Mouse (Mus musculus): ENCODE measurements at regions not wholly inside any gene's neighbourhood (a gene's known extent, or its start where the extent isn't known, plus 50 kb on each side); places are given as distances from the start of the nearest gene placed in this dataset.
A peak's percentile ranks its signal among the peaks of the same experiment; 100 is the strongest.

- WGBS = 27% methylated on average over 10 of the region's 10 CpGs
- ATAC-seq (replicated peaks; ENCODE audit: low FRiP score, low TSS enrichment, low read depth) = no peak
- H3K4me1 ChIP-seq (replicated peaks; ENCODE audit: control insufficient read depth, insufficient read depth, low read length) = peaks cover 24% of the 10 kb centered on the region
These were observed 151.1 kb upstream of the Irf2bp2 start for GRCm38 (mm10) chr8:126744747-126745382.

GRCm38 (mm10) chr8:126743296-126743695 is 149.5 kb upstream of the Irf2bp2 start:
- Histone ChIP-seq H3K4me3 (ENCODE audit: low read depth, low read length) (no peak overlapping the region), H3K4me2 (ENCODE audit: low read length) (no peak overlapping the region), H3K9me3 (ENCODE audit: control insufficient read depth, low read length) (no peaks in the 10 kb centered on the region), H3K27ac (ENCODE audit: low read depth) (peak overlapping the region; percentile 47), H3K27me3 (replicated peaks; ENCODE audit: control insufficient read depth, insufficient read depth, low read length) (no peaks in the 10 kb centered on the region), H3K4me1 (replicated peaks; ENCODE audit: control insufficient read depth, insufficient read depth, low read length) (peaks cover 24% of the 10 kb centered on the region), H3K9ac (ENCODE audit: low read length) (no peak overlapping the region), H3K36me3 (ENCODE audit: control insufficient read depth, insufficient read depth, low read length) (no peaks in the 10 kb centered on the region)
- DNase-seq (ENCODE audit: low spot score) (no peak), ATAC-seq (replicated peaks; ENCODE audit: low FRiP score, low TSS enrichment, low read depth) (no peak)
- 37% methylated on average over 9 of the region's 9 CpGs for WGBS

More at GRCm38 (mm10) chr8:126744747-126745382, 151.1 kb upstream of the Irf2bp2 start:
- Histone ChIP-seq H3K9me3 (ENCODE audit: control insufficient read depth, low read length) (no peaks in the 10 kb centered on the region), H3K27me3 (replicated peaks; ENCODE audit: control insufficient read depth, insufficient read depth, low read length) (no peaks in the 10 kb centered on the region), H3K4me3 (ENCODE audit: low read depth, low read length) (no peak overlapping the region), H3K27ac (ENCODE audit: low read depth) (peak overlapping the region; percentile 66; the same call in 1 of the 2 replicates), H3K4me2 (ENCODE audit: low read length) (no peak overlapping the region), H3K36me3 (ENCODE audit: control insufficient read depth, insufficient read depth, low read length) (no peaks in the 10 kb centered on the region), H3K9ac (ENCODE audit: low read length) (no peak overlapping the region)
- DNase-seq (ENCODE audit: low spot score) = no peak

GRCm38 (mm10) chr8:126742081-126742480 is 148.3 kb upstream of the Irf2bp2 start:
- Histone ChIP-seq H3K4me3 (ENCODE audit: low read depth, low read length) (no peak overlapping the region), H3K27me3 (replicated peaks; ENCODE audit: control insufficient read depth, insufficient read depth, low read length) (no peaks in the 10 kb centered on the region), H3K27ac (ENCODE audit: low read depth) (no peak overlapping the region), H3K4me1 (replicated peaks; ENCODE audit: control insufficient read depth, insufficient read depth, low read length) (peaks cover 31% of the 10 kb centered on the region), H3K36me3 (ENCODE audit: control insufficient read depth, insufficient read depth, low read length) (no peaks in the 10 kb centered on the region), H3K9me3 (ENCODE audit: control insufficient read depth, low read length) (no peaks in the 10 kb centered on the region), H3K9ac (ENCODE audit: low read length) (no peak overlapping the region), H3K4me2 (ENCODE audit: low read length) (no peak overlapping the region)
- ATAC-seq (replicated peaks; ENCODE audit: low FRiP score, low TSS enrichment, low read depth) (no peak), DNase-seq (ENCODE audit: low spot score) (no peak)
- WGBS = 82% methylated on average over 3 of the region's 3 CpGs

GRCm38 (mm10) chr8:126741031-126741430 is 147.2 kb upstream of the Irf2bp2 start:
- H3K36me3 ChIP-seq (ENCODE audit: control insufficient read depth, insufficient read depth, low read length) = no peaks in the 10 kb centered on the region
- H3K9ac ChIP-seq (ENCODE audit: low read length) = no peak overlapping the region
- H3K27me3 ChIP-seq (replicated peaks; ENCODE audit: control insufficient read depth, insufficient read depth, low read length) = no peaks in the 10 kb centered on the region
- peaks cover 34% of the 10 kb centered on the region for H3K4me1 ChIP-seq (replicated peaks; ENCODE audit: control insufficient read depth, insufficient read depth, low read length)
- H3K4me3 ChIP-seq (ENCODE audit: low read depth, low read length) = no peak overlapping the region
- 77% methylated on average over 3 of the region's 3 CpGs for WGBS
- DNase-seq (ENCODE audit: low spot score) (no peak), ATAC-seq (replicated peaks; ENCODE audit: low FRiP score, low TSS enrichment, low read depth) (no peak)
- no peak overlapping the region for H3K4me2 ChIP-seq (ENCODE audit: low read length)
- no peak overlapping the region for H3K27ac ChIP-seq (ENCODE audit: low read depth)
- H3K9me3 ChIP-seq (ENCODE audit: control insufficient read depth, low read length) = no peaks in the 10 kb centered on the region

- Histone ChIP-seq H3K9me3 (ENCODE audit: control insufficient read depth, low read length) (no peaks in the 10 kb centered on the region), H3K4me1 (replicated peaks; ENCODE audit: control insufficient read depth, insufficient read depth, low read length) (peaks cover 35% of the 10 kb centered on the region), H3K36me3 (ENCODE audit: control insufficient read depth, insufficient read depth, low read length) (no peaks in the 10 kb centered on the region), H3K27ac (ENCODE audit: low read depth) (peak overlapping the region; percentile 48), H3K4me2 (ENCODE audit: low read length) (no peak overlapping the region), H3K4me3 (ENCODE audit: low read depth, low read length) (no peak overlapping the region), H3K9ac (ENCODE audit: low read length) (no peak overlapping the region), H3K27me3 (replicated peaks; ENCODE audit: control insufficient read depth, insufficient read depth, low read length) (no peaks in the 10 kb centered on the region)
- no peak for DNase-seq (ENCODE audit: low spot score)
- WGBS = 66% methylated on average over 10 of the region's 10 CpGs
- ATAC-seq (replicated peaks; ENCODE audit: low FRiP score, low TSS enrichment, low read depth) = no peak
These were observed 146.0 kb upstream of the Irf2bp2 start for GRCm38 (mm10) chr8:126739768-126740167.

GRCm38 (mm10) chr8:126737032-126737431 is 143.2 kb upstream of the Irf2bp2 start:
- Histone ChIP-seq H3K4me3 (ENCODE audit: low read depth, low read length) (no peak overlapping the region), H3K4me2 (ENCODE audit: low read length) (no peak overlapping the region), H3K9me3 (ENCODE audit: control insufficient read depth, low read length) (no peaks in the 10 kb centered on the region), H3K9ac (ENCODE audit: low read length) (0 out of 2 replicates have a peak overlapping the region, but pooled peaks have one; percentile 2), H3K27ac (ENCODE audit: low read depth) (peak overlapping the region; percentile 93), H3K36me3 (ENCODE audit: control insufficient read depth, insufficient read depth, low read length) (no peaks in the 10 kb centered on the region), H3K27me3 (replicated peaks; ENCODE audit: control insufficient read depth, insufficient read depth, low read length) (no peaks in the 10 kb centered on the region), H3K4me1 (replicated peaks; ENCODE audit: control insufficient read depth, insufficient read depth, low read length) (peaks cover 41% of the 10 kb centered on the region)
- no peak for DNase-seq (ENCODE audit: low spot score)
- no peak; the same call in 1 of the 2 replicates for ATAC-seq (replicated peaks; ENCODE audit: low FRiP score, low TSS enrichment, low read depth)
- WGBS = 36% methylated on average over 5 of the region's 5 CpGs

GRCm38 (mm10) chr8:126736441-126736962 is 142.7 kb upstream of the Irf2bp2 start:
- 21% methylated on average over 10 of the region's 10 CpGs for WGBS
- no peaks in the 10 kb centered on the region for H3K9me3 ChIP-seq (ENCODE audit: control insufficient read depth, low read length)
- no peak overlapping the region for H3K4me3 ChIP-seq (ENCODE audit: low read depth, low read length)
- H3K36me3 ChIP-seq (ENCODE audit: control insufficient read depth, insufficient read depth, low read length) = no peaks in the 10 kb centered on the region
- DNase-seq (ENCODE audit: low spot score) (peak; percentile 74), ATAC-seq (replicated peaks; ENCODE audit: low FRiP score, low TSS enrichment, low read depth) (peak; percentile 81)
- H3K9ac ChIP-seq (ENCODE audit: low read length) = 0 out of 2 replicates have a peak overlapping the region, but pooled peaks have one; percentile 13
- H3K4me1 ChIP-seq (replicated peaks; ENCODE audit: control insufficient read depth, insufficient read depth, low read length) = peaks cover 42% of the 10 kb centered on the region
- peak overlapping the region; percentile 93 for H3K27ac ChIP-seq (ENCODE audit: low read depth)
- H3K27me3 ChIP-seq (replicated peaks; ENCODE audit: control insufficient read depth, insufficient read depth, low read length) = no peaks in the 10 kb centered on the region
- peak overlapping the region; percentile 31 for H3K4me2 ChIP-seq (ENCODE audit: low read length)

GRCm38 (mm10) chr8:126735488-126736440 is 142.0 kb upstream of the Irf2bp2 start:
- H3K4me3 ChIP-seq (ENCODE audit: low read depth, low read length) = no peak overlapping the region
- no peaks in the 10 kb centered on the region for H3K27me3 ChIP-seq (replicated peaks; ENCODE audit: control insufficient read depth, insufficient read depth, low read length)
- H3K4me2 ChIP-seq (ENCODE audit: low read length) = peak overlapping the region; percentile 31
- DNase-seq (ENCODE audit: low spot score) (peak; percentile 83), ATAC-seq (replicated peaks; ENCODE audit: low FRiP score, low TSS enrichment, low read depth) (peak; percentile 45)
- 16% methylated on average over 25 of the region's 25 CpGs for WGBS
- no peaks in the 10 kb centered on the region for H3K36me3 ChIP-seq (ENCODE audit: control insufficient read depth, insufficient read depth, low read length)
- peak overlapping the region; percentile 93 for H3K27ac ChIP-seq (ENCODE audit: low read depth)
- H3K9ac ChIP-seq (ENCODE audit: low read length) = 0 out of 2 replicates have a peak overlapping the region, but pooled peaks have one; percentile 13
- H3K4me1 ChIP-seq (replicated peaks; ENCODE audit: control insufficient read depth, insufficient read depth, low read length) = peaks cover 42% of the 10 kb centered on the region
- H3K9me3 ChIP-seq (ENCODE audit: control insufficient read depth, low read length) = no peaks in the 10 kb centered on the region

Data from intestine, embryonic 14.5 days (tissue).